In the genomic region with DNA sequence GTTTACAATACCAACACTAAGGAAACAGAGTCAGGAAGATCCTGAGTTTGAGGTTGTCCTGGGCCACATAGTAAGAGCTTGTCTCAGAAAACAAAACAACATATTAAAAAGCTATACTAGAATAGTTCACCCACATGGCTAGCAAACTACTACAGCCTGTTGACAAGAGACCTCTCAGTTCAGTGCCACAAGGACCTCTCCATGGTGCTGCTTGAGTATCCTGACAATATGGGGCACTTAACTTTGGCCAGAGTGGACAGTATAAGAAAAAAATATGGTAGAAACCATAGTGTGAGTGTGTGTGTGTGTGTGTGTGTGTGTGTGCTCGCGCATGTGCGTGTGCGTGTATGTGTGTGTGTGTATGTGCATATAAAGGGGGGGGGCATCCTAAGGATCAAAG, we compare ENCODE assay signal across 32 mouse cellular contexts. TPM values are rescaled to one million over a fixed set of nuclear protein-coding genes. Genes with fewer than 3 reads are reported as not detected.
DNase-seq lines count a peak whose midpoint lies in the region; ATAC-seq and TF ChIP-seq lines count a peak whose summit lies in the region.
"Had no signal": no experiment of that assay in that cellular context is flagged by ENCODE, and none has a peak within 500 bp of the region (broad histone marks: within the 10 kb centered on the region; RNA-seq: fewer than 3 reads in every experiment).

No protein-coding gene starts in this region.

- intact Hi-C loops in heart, postnatal 10 days (cut with DNase I) = no loop called here

- H3K9me3 ChIP-seq in heart, embryonic 10.5 days = no peaks in the 10 kb centered on the region
- H3K9me3 ChIP-seq in lung, postnatal 0 days (ENCODE audit: low read length) = no peaks in the 10 kb centered on the region
- H3K9me3 ChIP-seq in neural tube, embryonic 15.5 days (replicated peaks) = no peaks in the 10 kb centered on the region

- peak; percentile 17 to 50 for DNase-seq in heart, postnatal 10 days
- DNase-seq in heart, embryonic 10.5 days (ENCODE audit: low spot score) = no peak
- DNase-seq in lung, postnatal 0 days (ENCODE audit: low spot score) = peak; percentile 34
- DNase-seq in lung, adult 18-20 months = no peak
- peak; percentile 73 for DNase-seq in NIH3T3 (ENCODE audit: low read depth)
- DNase-seq: adrenal gland, adult 2 months; cerebellum, adult 11 months; cerebellum, postnatal 14 days; gastrocnemius, postnatal 14 days; heart, postnatal 36 days; kidney, postnatal 14 days; left cerebral cortex, postnatal 4 days; lung, adult 2 months; midbrain, embryonic 14.5 days; right cerebral cortex, postnatal 14 days; spleen, adult 18-20 months; thymus, adult 18-20 months; thymus, postnatal 4 days had no signal

- no peak for ATAC-seq in lung, postnatal 0 days
- 0 out of 2 replicates have a peak, but pooled peaks have one; percentile 55 for ATAC-seq in megakaryocyte-erythroid progenitor cell, adult 5-6 weeks (replicated peaks; ENCODE audit: low FRiP score, low TSS enrichment, poor library complexity, severe bottlenecking)
- no peak for ATAC-seq in neural tube, embryonic 15.5 days (ENCODE audit: low FRiP score)
- ATAC-seq: CD4-positive, CD25-positive, alpha-beta regulatory T cell, adult 4 months; forebrain, embryonic 14.5 days; hindbrain, embryonic 16.5 days; intestine, embryonic 16.5 days had no signal

- H3K27ac ChIP-seq in heart, embryonic 10.5 days = no peak overlapping the region
- no peak overlapping the region for H3K27ac ChIP-seq in lung, postnatal 0 days (ENCODE audit: low read length)
- no peak overlapping the region for H3K27ac ChIP-seq in neural tube, embryonic 15.5 days (replicated peaks)

- peaks cover 9% of the 10 kb centered on the region; the same call in 1 of the 2 replicates for H3K4me1 ChIP-seq in heart, embryonic 10.5 days
- H3K4me1 ChIP-seq in lung, postnatal 0 days (ENCODE audit: insufficient read depth, low read depth, low read length) = no peaks in the 10 kb centered on the region
- H3K4me1 ChIP-seq in neural tube, embryonic 15.5 days = peaks cover 26% of the 10 kb centered on the region

- no peaks in the 10 kb centered on the region for H3K27me3 ChIP-seq in heart, embryonic 10.5 days (ENCODE audit: insufficient read depth, poor library complexity, severe bottlenecking)
- H3K27me3 ChIP-seq in lung, postnatal 0 days (replicated peaks; ENCODE audit: insufficient read depth, low read length) = no peaks in the 10 kb centered on the region
- no peaks in the 10 kb centered on the region for H3K27me3 ChIP-seq in neural tube, embryonic 15.5 days (replicated peaks)

- no peak overlapping the region for H3K4me2 ChIP-seq in lung, postnatal 0 days (replicated peaks; ENCODE audit: low read depth, low read length)
- no peak overlapping the region for H3K4me2 ChIP-seq in neural tube, embryonic 15.5 days
- H3K4me2 ChIP-seq: liver, embryonic 11.5 days had no signal

- TF ChIP-seq CTCF in lung, postnatal 0 days (IDR thresholded peaks at IDR 0.05) = no peak

- no peaks in the 10 kb centered on the region for H3K36me3 ChIP-seq in heart, embryonic 10.5 days
- no peaks in the 10 kb centered on the region for H3K36me3 ChIP-seq in lung, postnatal 0 days (ENCODE audit: insufficient read depth, low read length)
- no peaks in the 10 kb centered on the region for H3K36me3 ChIP-seq in neural tube, embryonic 15.5 days

- 90% methylated on average over 4 of the region's 4 CpGs for WGBS in heart, embryonic 10.5 days
- 87% methylated on average over 4 of the region's 4 CpGs for WGBS in lung, postnatal 0 days
- WGBS in neural tube, embryonic 15.5 days = 98% methylated on average over 4 of the region's 4 CpGs

- H3K4me3 ChIP-seq in heart, embryonic 10.5 days = no peak overlapping the region
- no peak overlapping the region for H3K4me3 ChIP-seq in lung, postnatal 0 days (ENCODE audit: low read depth, low read length)
- H3K4me3 ChIP-seq in neural tube, embryonic 15.5 days (replicated peaks) = no peak overlapping the region
- H3K4me3 ChIP-seq: erythroblast, embryonic 14.5 days had no signal

- H3K9ac ChIP-seq in lung, postnatal 0 days (replicated peaks; ENCODE audit: low read depth) = no peak overlapping the region
- H3K9ac ChIP-seq in neural tube, embryonic 15.5 days (replicated peaks) = no peak overlapping the region

- TF ChIP-seq EP300 in lung, postnatal 0 days (IDR thresholded peaks at IDR 0.05) = no peak

RNA-seq across cellular contexts. Expression of a gene that starts 25.6 kb away (rescaled TPM):
- total RNA-seq in heart, postnatal 10 days (2021) = 1 to 10 TPM; 7.6 to 7.9 TPM
- 14.1 and 15.4 TPM in 2 replicates for polyA plus RNA-seq in heart, embryonic 10.5 days (2016; fragmentation: Nextera tagmentation; extraction: Ambion mirVana)
- 98.3 and 105 TPM in 2 replicates for polyA plus RNA-seq in lung, postnatal 0 days (2015; fragmentation: Nextera tagmentation; extraction: Ambion mirVana)
- not detected in 2 replicates for total RNA-seq in megakaryocyte-erythroid progenitor cell, adult 5-6 weeks (2014; fragmentation: Nextera tagmentation)
- 0.56 TPM in 1 of 2 replicates, not detected in the other for total RNA-seq in megakaryocyte-erythroid progenitor cell, adult 5-6 weeks (2017)
- polyA plus RNA-seq in neural tube, embryonic 15.5 days (2015; fragmentation: Nextera tagmentation; extraction: Ambion mirVana) = 15.5 and 20.9 TPM in 2 replicates

RNA-seq across cellular contexts. Expression of a gene that starts 27.0 kb away (rescaled TPM):
- total RNA-seq in heart, postnatal 10 days (2021) = not detected
- polyA plus RNA-seq in heart, embryonic 10.5 days (2016; fragmentation: Nextera tagmentation; extraction: Ambion mirVana) = not detected in 2 replicates
- not detected in 2 replicates for polyA plus RNA-seq in lung, postnatal 0 days (2015; fragmentation: Nextera tagmentation; extraction: Ambion mirVana)
- not detected in 2 replicates for total RNA-seq in megakaryocyte-erythroid progenitor cell, adult 5-6 weeks (2014; fragmentation: Nextera tagmentation)
- not detected in 2 replicates for total RNA-seq in megakaryocyte-erythroid progenitor cell, adult 5-6 weeks (2017)
- polyA plus RNA-seq in neural tube, embryonic 15.5 days (2015; fragmentation: Nextera tagmentation; extraction: Ambion mirVana) = not detected in 2 replicates
- total RNA-seq: adrenal gland, adult 2 months; ES-E14; gastrocnemius, postnatal 14 days; heart, postnatal 36 days; left cerebral cortex, adult 18-20 months; left cerebral cortex, postnatal 4 days; megakaryocyte progenitor cell, adult 5-6 weeks had no signal
- polyA plus RNA-seq: adrenal gland, adult 2 months; brain, embryonic 14.5 days; CD4-positive, CD25-positive, alpha-beta regulatory T cell, adult 4 months; embryonic facial prominence, embryonic 11.5 days; erythroblast, embryonic 14.5 days; forebrain, embryonic 14.5 days; hindbrain, embryonic 16.5 days; intestine, embryonic 16.5 days; liver, embryonic 11.5 days; lung, adult 2 months; midbrain, embryonic 14.5 days; neural tube, embryonic 14.5 days had no signal

Comparison
In these comparisons a context has a peak if more than half of its experiments do, and no peak if none do; other contexts are left out.
1. DNase-seq: peak in heart, postnatal 10 days (2 of 2), lung, postnatal 0 days (single experiment) and NIH3T3 (single experiment); none in heart, embryonic 10.5 days (single experiment) and lung, adult 18-20 months (0 of 2).